Mouse (Mus musculus) neutrophil, adult 5-6 weeks (primary cell): ENCODE measurements at regions not wholly inside any gene's neighbourhood (a gene's known extent, or its start where the extent isn't known, plus 50 kb on each side); places are given as distances from the start of the nearest gene placed in this dataset.
"Not testable (repeated sequence)": the region's sequence is repeated elsewhere in the genome, so short reads cannot be mapped to it uniquely, and the experiment has no call there.

Experiments used
- ATAC-seq: fragments of 151-379, 151-347 bp; 2 replicates; pipeline ENCODE4 v1.8.0; 2017; ENCODE audit warnings: mild to moderate bottlenecking, moderate TSS enrichment; ENCODE audit not compliant: insufficient number of reproducible peaks, poor library complexity, low FRiP score, severe bottlenecking; ENCODE audit errors: extremely low read depth

DNA sequence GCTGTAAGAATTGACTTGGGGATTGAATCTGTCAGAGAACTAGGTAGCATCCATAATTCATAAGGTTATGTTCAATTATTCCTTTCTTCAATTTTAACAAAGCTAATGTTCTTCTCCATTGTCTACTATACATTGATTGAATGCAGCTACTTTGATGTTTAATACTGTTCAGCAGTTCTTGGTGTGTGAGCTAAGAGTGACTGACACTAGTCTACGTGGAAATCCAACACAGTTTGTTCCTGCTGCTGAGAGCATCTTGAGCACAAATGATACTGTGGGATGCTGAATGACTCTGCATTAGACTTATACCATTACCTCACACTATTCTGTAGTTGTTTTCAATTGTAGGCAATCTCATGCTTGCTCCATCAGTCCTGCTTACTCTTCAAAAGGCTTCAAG, 249.4 kb upstream of the Akr1e1 start:
- ATAC-seq = no peak

DNA sequence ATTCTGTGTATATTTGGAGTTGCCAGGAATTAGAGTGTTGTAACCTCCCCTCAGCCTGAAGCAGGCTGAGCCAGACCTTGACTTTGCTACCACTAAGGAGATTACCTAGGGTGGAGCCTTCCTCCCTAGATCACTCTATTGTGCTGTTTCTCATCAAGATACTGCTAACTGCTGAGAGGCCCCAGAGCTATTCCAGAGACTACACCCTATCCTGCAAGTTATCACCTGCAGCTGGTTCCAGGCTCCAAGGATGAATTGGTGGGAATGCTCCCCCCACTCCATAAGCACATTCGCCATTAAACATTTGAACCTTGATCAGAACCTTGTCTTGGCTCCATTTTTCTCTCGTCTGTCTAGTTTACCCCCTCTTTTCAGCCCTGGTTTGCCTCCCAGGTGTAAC, 230.5 kb upstream of the Akr1e1 start:
- not testable (repeated sequence) for ATAC-seq

DNA sequence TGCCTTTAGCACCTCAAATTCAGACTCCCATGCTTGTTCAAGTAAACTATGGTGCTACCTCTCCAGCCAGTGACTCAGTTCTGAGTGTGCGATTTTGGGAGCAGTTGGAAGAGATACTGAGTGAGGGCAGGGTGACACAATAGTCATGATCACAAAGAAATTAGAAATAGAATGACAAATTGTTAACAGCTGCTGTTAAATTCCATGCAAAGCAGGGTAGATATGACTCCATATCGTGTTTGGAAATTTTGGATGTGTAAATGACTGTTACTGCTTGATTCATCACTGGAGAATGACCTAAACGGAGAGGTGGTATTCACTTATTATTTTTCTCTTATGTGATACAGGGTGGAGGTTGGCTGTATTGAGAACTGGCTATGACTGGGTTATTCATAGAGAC, 217.8 kb upstream of the Akr1e1 start:
- no peak for ATAC-seq

DNA sequence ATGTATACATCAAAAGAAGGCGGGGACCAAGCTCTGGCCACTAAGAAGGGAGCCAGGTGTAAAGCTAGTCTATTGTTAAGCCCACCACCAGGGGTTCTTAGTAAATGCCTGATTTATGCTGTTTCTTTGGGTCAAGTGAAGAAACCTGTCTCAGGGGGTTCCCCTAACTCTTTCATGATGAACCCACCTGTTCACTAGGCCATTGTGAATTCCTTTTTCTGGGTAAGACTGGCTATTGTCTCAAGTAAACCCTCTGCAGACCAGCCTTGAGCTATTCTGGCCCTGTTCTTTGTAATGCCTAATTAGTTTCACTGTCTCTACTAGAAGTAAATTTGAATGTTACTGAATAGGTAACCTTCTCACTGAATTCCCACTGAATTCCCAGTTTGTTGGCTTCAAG, 216.8 kb upstream of the Akr1e1 start:
- not testable (repeated sequence) for ATAC-seq

DNA sequence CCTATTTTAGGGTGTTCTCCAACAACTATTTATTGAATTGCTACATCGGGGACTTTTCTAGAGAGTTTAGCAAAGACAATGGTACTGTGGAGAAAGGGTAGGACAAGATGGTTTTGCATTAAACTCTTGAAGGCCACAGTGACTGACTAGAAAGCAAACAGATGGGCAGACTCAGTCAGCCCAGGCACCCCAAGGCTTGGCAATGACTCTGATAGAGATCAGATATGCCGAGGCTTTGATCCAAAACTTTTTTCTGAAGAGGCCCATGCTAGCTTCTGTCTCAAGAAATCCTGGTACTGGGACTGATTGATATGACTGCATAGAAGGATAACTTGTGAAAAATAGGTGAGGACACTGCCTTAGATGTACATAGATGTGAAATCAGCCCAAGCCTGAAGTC, 197.9 kb upstream of the Akr1e1 start:
- ATAC-seq = no peak

DNA sequence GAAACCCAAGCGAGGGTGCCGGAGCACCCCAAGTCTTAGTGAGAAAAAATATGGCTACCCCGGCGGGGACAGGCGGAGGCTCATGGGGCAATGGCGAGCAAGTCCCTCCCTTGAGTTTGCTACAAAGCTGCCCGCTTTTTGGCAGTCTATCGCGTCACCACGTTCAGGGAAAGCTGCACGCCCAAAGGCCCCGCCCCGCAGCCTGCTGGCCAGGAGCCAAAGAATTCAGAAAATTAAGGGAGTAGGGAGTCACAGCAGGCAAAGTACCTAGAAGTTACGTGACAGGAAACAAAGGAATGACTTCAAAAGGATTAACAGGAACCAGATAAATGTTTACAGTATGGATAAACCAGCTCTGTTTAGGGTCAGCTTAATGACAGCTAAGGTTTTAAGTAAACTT, 191.7 kb upstream of the Akr1e1 start:
- no peak for ATAC-seq

DNA sequence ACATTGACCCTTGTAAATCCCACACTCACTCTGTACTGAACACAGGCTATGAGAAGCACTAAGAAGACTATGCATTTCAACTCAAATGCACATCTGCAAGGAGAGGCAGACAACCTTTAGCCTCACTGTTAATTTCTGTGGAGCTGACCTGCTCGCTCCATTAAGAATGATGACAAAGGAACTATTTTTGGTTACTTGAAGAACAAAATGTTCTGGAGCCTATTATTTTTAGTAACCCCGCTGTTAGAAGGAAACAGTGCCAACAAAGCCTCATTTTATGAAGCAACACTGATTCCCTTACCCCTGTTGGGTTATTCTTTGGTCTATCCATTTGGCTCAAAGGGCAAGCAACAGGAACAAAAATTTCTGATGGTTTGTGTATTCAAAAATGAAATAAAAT, 182.2 kb upstream of the Akr1e1 start:
- no peak for ATAC-seq

DNA sequence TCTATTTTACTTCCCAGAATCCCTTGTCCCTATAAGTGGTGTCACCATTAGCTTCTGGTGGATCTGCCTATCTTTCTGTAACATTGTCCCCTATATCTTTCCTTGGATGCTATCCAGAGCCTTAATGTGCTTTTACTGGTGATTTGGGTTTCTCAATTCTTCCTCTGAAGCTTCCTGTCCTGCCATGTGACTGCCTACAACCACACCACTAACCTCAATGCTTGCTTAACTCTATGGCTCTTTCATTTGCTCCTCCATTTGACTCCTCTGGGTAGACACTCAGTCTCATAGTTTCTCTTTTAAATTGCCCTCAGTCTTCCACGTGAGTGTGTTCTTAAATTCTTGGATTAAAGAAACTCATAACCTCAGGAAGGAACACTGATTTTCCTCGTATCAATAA, 181.4 kb upstream of the Akr1e1 start:
- no peak for ATAC-seq

DNA sequence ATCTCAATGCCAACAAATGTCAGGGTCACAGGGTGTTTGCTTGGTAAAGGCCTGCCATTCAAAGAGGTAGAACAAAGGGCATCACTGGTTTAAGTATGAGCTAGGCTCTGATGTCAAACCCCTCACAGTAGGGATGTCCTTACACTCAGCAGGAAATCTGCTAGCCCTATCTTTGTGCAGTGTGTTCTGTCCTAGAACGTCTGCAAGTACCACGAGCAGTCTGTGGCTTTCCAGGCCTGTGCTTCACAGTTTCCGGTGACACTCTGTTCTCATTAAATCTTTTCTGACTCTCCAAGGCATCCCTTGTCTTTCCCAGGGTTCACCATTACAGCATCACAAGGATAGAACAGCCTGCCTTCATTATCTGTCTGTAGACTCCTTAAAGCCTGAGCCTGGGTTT, 174.3 kb upstream of the Akr1e1 start:
- ATAC-seq = no peak

DNA sequence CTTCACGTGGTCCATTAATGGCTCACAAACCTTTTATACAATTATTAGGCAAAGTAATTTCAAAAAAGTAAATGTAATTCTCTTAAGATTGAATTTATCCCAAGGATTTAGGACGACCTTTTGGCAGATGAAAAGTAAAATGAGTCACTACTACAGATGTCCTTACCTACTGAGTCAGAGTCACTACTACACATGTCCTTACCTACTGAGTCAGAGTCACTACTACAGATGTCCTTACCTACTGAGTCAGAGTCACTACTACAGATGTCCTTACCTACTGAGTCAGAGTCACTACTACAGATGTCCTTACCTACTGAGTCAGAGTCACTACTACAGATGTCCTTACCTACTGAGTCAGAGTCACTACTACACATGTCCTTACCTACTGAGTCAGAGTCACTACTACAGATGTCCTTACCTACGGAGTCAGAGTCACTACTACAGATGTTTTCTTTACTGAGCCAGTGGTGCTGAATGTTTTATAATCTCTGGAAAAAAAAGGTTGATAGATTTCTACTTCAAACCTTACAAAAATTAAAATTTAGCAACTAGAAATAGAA, 169.4 kb upstream of the Akr1e1 start:
- not testable (repeated sequence) for ATAC-seq

DNA sequence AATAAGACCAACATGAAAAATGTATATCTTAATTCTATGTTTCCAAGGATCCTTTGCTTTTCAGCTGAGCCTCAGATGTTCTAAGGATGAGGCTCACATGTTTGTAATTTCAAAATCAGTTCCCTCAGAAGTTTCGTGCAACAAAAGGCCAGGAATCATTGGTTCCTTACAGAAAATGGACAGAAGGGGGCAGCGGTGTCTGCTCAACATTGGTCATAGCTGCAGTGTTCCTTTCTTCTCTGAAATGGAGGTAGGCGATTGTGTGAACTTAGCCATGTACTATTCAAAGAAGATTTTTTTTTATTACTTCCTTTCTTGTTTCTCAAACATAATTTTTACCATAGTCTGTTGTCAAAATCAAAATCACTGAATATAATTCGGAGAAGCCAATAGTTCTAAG, 167.9 kb upstream of the Akr1e1 start:
- ATAC-seq = 0 out of 2 replicates have a peak, but pooled peaks have one; percentile 41

DNA sequence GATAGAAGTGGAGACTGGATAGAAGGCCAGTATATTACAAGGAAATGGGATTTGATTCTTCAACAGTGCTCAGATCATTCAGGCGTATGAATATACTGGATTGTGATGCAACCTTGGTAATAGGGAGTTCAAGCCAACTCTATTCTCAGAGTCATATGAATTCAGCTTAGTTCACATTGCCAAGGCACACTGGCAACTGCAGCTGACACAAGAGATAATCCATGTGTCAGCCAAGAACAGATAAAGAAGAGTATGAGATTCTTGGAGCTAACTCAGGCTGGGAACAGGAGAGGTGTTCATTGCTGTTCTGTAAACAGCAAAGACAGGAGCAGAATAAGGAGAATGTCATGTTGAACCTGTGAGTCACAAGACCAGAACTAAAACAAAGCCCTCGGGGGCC, 163.3 kb upstream of the Akr1e1 start:
- no peak for ATAC-seq

DNA sequence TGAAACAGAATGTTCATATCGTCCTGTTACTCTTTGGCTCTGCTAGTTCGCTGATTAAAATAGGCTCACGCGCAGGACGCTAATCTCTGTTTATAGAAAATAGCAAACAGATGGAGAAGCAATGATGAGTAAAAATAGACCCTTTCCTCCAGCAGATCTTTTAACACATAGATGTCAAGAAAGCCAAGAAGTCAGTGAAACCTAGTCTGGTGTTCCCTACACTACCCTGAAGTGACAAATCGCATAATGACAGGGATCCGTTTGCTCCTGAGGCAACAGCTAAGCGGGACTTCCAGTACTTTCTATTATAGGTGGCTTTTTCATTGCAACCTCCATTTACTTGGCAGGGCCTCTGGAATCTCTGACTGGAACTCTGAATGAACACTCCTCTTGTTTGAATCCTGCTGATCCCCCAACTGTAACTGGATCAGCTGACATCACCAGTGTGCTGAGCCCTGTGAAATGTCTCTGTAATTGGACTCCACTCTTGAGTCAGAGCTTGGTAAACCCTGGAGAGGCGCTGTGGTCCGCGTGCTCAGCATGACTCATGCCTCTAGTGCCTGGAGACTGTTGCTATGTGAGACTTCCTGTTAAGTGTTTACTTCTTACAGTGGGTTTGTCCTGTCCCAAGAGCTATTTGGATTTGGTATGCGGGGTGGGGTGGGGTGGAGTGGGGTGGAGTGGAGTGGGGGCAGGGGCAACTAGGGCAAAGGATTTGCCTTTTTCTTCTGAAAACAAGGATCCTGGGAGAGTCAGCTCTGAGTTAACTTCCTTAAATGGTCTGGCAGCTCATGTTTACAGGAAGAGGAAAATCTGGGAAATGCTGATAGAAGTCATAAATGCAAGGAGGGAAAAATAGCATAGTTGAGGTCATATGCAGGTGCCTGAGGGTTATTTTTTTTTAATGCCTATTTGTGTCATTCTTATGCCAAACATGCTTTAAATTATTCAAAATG, 162.4 kb upstream of the Akr1e1 start:
- ATAC-seq = peak; percentile 89

DNA sequence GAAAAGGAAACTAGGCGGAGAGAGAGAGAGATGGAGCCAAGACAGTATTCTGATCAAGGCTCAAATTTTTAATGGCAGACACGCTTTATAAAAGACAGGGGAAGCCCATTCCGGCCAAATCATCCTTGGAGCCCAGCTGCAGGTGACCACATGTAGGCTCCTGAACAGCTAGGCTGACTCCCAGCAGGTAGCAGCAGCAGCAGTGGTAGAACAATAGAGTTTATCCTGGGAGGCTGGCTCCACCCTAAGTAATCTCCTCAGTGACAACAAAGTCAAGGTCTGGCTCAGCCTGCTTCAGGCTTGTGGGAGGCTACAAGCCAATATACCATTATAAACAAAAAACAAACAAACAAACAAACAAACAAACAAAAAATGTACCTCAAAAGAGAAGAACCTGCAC, 151.0 kb upstream of the Akr1e1 start:
- no peak for ATAC-seq

DNA sequence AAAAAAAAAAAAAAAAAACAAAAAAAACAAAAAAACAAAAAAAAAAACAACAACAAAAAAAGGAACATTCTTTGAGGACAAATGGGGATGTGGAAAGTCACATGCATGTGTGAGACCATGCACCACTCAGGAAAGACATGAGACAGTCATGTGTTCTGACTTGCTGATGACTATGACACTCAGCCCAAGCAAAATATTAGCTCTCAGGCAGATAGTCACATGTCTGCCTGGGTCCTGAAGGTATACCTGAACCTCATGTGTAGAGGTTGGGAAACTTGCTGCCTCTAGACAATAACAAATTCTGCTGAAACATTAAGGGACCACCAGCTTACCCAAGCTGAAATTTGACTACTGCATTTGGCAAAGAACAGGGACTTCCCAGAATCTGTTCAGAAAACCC, 147.6 kb upstream of the Akr1e1 start:
- no peak for ATAC-seq

DNA sequence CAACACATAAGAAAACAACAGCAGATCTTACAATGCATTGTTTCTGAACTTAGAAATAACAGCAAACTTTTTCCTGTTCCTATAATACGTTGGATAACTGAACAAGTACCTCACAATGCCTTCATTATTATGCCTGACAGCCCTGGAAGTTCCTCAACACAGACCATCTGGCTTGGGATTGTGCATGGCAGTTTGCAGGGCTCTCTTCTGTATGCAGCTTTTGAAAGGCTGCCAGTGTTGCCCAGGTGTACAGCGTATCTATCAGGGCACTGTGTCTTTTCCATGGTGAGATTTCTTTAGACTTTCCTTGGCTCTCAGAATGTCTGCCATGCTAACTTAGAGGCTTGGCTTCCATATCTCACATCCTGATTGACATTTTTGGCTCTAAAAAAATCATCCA, 134.0 kb upstream of the Akr1e1 start:
- no peak for ATAC-seq

DNA sequence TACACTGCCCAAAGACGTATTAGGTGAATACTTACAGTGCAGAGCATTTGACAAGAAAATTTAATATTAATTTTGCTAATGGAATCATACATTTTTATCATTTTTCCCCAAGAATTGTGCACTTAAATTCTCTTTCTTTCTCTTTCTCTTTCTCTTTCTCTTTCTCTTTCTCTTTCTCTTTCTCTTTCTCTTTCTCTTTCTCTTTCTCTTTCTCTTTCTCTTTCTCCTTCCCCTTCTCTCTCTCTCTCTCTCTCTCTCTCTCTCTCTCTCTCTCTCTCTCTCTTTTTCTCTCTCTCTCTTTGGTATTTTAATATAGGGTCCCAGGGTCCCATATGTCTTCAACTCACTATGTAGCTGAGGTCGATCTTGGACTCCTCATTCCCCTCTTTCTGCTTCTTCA, 107.3 kb upstream of the Akr1e1 start:
- not testable (repeated sequence) for ATAC-seq

DNA sequence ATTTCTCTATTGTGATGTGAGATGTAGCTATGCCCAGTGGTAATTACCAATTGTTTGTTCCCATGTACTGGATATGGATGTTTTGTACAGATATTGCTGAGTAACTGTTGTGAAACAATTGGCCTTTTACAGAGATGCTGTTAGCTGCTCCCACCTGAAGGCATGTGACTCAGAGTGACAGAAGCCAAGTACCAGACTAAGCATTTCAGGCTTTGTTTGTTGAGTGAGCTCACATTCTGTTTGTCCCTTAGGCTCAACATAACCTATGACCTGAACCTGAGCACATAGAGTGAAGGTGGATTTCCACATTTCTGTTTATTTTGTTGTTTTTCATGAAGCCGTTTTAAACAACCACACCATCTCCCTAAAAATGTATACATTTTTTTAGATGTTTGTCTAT, 105.8 kb upstream of the Akr1e1 start:
- no peak for ATAC-seq

DNA sequence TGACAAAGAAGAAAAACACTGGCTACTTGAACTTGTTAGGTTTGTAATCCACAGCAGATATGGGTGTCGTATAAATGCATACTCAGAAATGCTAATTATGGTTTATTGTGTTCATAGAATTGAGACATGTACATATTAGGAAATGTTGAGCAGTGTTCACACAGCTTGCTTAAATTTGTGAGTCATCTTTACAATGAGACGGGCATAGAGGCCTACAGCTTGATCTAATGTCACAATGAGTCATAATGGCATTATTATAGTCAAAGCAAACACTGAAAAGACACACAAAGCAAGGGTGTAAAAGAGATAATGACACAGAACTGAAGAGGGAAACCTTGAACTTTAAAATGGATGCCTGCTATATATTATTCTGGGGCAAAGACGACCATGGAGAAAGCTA, 103.7 kb upstream of the Akr1e1 start:
- no peak for ATAC-seq

DNA sequence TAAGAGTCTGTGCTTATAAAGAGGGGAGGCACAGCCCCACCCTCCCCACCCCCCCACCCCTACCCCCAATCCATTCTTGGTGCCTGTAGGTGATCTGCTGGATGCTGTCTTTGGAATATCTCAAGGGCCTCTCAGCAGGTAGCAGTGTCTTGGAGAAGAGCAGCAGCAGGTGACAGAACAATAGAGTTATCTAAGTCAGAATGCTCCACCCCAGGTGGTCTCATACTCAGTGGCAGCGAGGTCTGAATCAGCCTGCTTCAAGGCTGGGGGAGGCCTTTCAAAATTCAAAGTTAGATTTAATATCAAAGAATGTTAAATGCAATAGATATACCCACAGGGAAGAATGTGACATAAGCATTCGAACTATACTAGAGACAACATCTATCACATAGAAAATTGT, 90.6 kb upstream of the Akr1e1 start:
- not testable (repeated sequence) for ATAC-seq
